Mouse (Mus musculus) midbrain, embryonic 12.5 days (tissue): ENCODE measurements around the gene Slc25a41. TPM values are rescaled to one million over a fixed set of nuclear protein-coding genes. Genes with fewer than 3 reads are reported as not detected.
A peak's percentile ranks its signal among the peaks of the same experiment; 100 is the strongest.

Experiments used
- ATAC-seq: fragments of 200-750 bp; cut with Nextera tagmentation; 2 replicates; pipeline ENCODE4 v1.8.0; 2017; ENCODE audit warnings: low read depth, moderate TSS enrichment, moderate library complexity; ENCODE audit not compliant: low FRiP score
- H3K27ac ChIP-seq: fragments of 300-500 bp; sonication (generic); replicated peaks from 2 replicates; pipeline ENCODE4 v1.5.1; 2016; ENCODE audit warnings: mild to moderate bottlenecking
- H3K27me3 ChIP-seq: fragments of 300-500 bp; sonication (generic); 2 replicates; pipeline ENCODE4 v1.6.1; 2016; ENCODE audit warnings: mild to moderate bottlenecking
- H3K36me3 ChIP-seq: fragments of 300-500 bp; sonication (generic); 2 replicates; pipeline ENCODE4 v1.6.1; 2016
- H3K4me1 ChIP-seq: fragments of 300-500 bp; sonication (generic); 2 replicates; pipeline ENCODE4 v1.6.1; 2016
- H3K4me2 ChIP-seq: fragments of 300-500 bp; sonication (generic); replicated peaks from 2 replicates; pipeline ENCODE4 v1.6.1; 2016; ENCODE audit warnings: mild to moderate bottlenecking, moderate library complexity
- H3K4me3 ChIP-seq: fragments of 300-500 bp; sonication (generic); 2 replicates; pipeline ENCODE4 v1.5.1; 2016; ENCODE audit warnings: mild to moderate bottlenecking
- H3K9ac ChIP-seq: fragments of 300-500 bp; sonication (generic); replicated peaks from 2 replicates; pipeline ENCODE4 v1.6.1; 2016; ENCODE audit warnings: mild to moderate bottlenecking, moderate library complexity
- H3K9me3 ChIP-seq: fragments of 300-500 bp; sonication (generic); 2 replicates; pipeline ENCODE4 v1.6.1; 2016; ENCODE audit warnings: mild to moderate bottlenecking
- WGBS: fragments of 180-500 bp; shearing (Covaris S2); methylation state at CpG from one replicate; pipeline ENCODE4 v1.1.7; 2016; 5-methylcytosine and 5-hydroxymethylcytosine counted together
- polyA plus RNA-seq: library from polyadenylated mRNA; unstranded; fragments of >200 nt; fragmentation: Nextera tagmentation; extraction: Ambion mirVana; gene quantifications from 2 replicates; pipeline ENCODE4 v1.2.1, GENCODE M21; 2016

Gene Slc25a41
- 0.19 TPM in 1 of 2 replicates, not detected in the other for polyA plus RNA-seq

GRCm38 (mm10) chr17:57041554-57041953, at the start of gene Slc25a41:
TSS of gene Slc25a41 (minus strand) at chr17:57041654.
- Histone ChIP-seq H3K27me3 (peaks cover 28% of the 10 kb centered on the region), H3K9me3 (no peaks in the 10 kb centered on the region), H3K36me3 (peaks cover 19% of the 10 kb centered on the region), H3K9ac (no peak within 1 kb of the TSS), H3K4me2 (no peak within 1 kb of the TSS), H3K27ac (no peak within 1 kb of the TSS), H3K4me3 (no peak within 1 kb of the TSS), H3K4me1 (no peaks in the 10 kb centered on the region)
- WGBS, result 78% methylated on average over 8 of the region's 8 CpGs
- no peak for ATAC-seq

GRCm38 (mm10) chr17:57087049-57087832, 45.8 kb upstream of the Slc25a41 start, which contains the start of gene Tubb4a:
TSS of gene Tubb4a (minus strand) at chr17:57087782.
- under 1% methylated on average over 31 of the region's 31 CpGs for WGBS
- Histone ChIP-seq H3K4me2 (peak within 1 kb of the TSS; percentile 58), H3K9ac (peak within 1 kb of the TSS; percentile 72), H3K4me3 (peak within 1 kb of the TSS; percentile 59), H3K27me3 (0 out of 2 replicates have a peak, but pooled peaks cover 15% of the 10 kb centered on the region), H3K4me1 (peaks cover 11% of the 10 kb centered on the region), H3K9me3 (no peaks in the 10 kb centered on the region), H3K27ac (peak within 1 kb of the TSS; percentile 83), H3K36me3 (peaks cover 12% of the 10 kb centered on the region; the same call in 1 of the 2 replicates)
- ATAC-seq, result peak; percentile 95

GRCm38 (mm10) chr17:57085970-57086757, 44.7 kb upstream of the Slc25a41 start:
- 94% methylated on average over 11 of the region's 11 CpGs for WGBS
- ATAC-seq, result no peak
- peak overlapping the region; percentile 58 for H3K4me2 ChIP-seq
- H3K9ac ChIP-seq, result no peak overlapping the region
- H3K4me1 ChIP-seq, result peaks cover 11% of the 10 kb centered on the region
- H3K27me3 ChIP-seq, result 0 out of 2 replicates have a peak, but pooled peaks cover 15% of the 10 kb centered on the region
- H3K4me3 ChIP-seq, result peak overlapping the region; percentile 59
- peaks cover 21% of the 10 kb centered on the region for H3K36me3 ChIP-seq
- no peaks in the 10 kb centered on the region for H3K9me3 ChIP-seq
- H3K27ac ChIP-seq, result no peak overlapping the region

GRCm38 (mm10) chr17:57082481-57082880, 41.0 kb upstream of the Slc25a41 start:
- Histone ChIP-seq H3K4me3 (no peak overlapping the region), H3K27ac (no peak overlapping the region), H3K27me3 (0 out of 2 replicates have a peak, but pooled peaks cover under 1% of the 10 kb centered on the region), H3K9me3 (no peaks in the 10 kb centered on the region), H3K4me2 (no peak overlapping the region), H3K4me1 (peaks cover 11% of the 10 kb centered on the region), H3K9ac (no peak overlapping the region), H3K36me3 (peaks cover 39% of the 10 kb centered on the region)
- WGBS, result 89% methylated on average over 5 of the region's 5 CpGs
- ATAC-seq, result no peak

GRCm38 (mm10) chr17:57081234-57081842, 39.9 kb upstream of the Slc25a41 start:
- Histone ChIP-seq H3K4me3 (no peak overlapping the region), H3K27me3 (0 out of 2 replicates have a peak, but pooled peaks cover 4% of the 10 kb centered on the region), H3K4me2 (no peak overlapping the region), H3K9me3 (no peaks in the 10 kb centered on the region), H3K36me3 (peaks cover 39% of the 10 kb centered on the region), H3K9ac (no peak overlapping the region), H3K27ac (no peak overlapping the region), H3K4me1 (peaks cover 5% of the 10 kb centered on the region; the same call in 1 of the 2 replicates)
- ATAC-seq, result no peak
- WGBS, result 94% methylated on average over 31 of the region's 31 CpGs

GRCm38 (mm10) chr17:57079919-57080318, 38.5 kb upstream of the Slc25a41 start:
- H3K27ac ChIP-seq, result no peak overlapping the region
- H3K27me3 ChIP-seq, result 0 out of 2 replicates have a peak, but pooled peaks cover 4% of the 10 kb centered on the region
- 68% methylated on average over 3 of the region's 3 CpGs for WGBS
- peaks cover 35% of the 10 kb centered on the region for H3K36me3 ChIP-seq
- H3K4me3 ChIP-seq, result no peak overlapping the region
- no peaks in the 10 kb centered on the region for H3K9me3 ChIP-seq
- no peaks in the 10 kb centered on the region; the same call in 1 of the 2 replicates for H3K4me1 ChIP-seq
- H3K4me2 ChIP-seq, result no peak overlapping the region
- H3K9ac ChIP-seq, result no peak overlapping the region
- no peak for ATAC-seq

- Histone ChIP-seq H3K4me2 (no peak within 1 kb of the TSS), H3K4me3 (no peak within 1 kb of the TSS), H3K4me1 (no peaks in the 10 kb centered on the region; the same call in 1 of the 2 replicates), H3K27me3 (0 out of 2 replicates have a peak, but pooled peaks cover 4% of the 10 kb centered on the region), H3K27ac (no peak within 1 kb of the TSS), H3K9ac (no peak within 1 kb of the TSS), H3K9me3 (no peaks in the 10 kb centered on the region), H3K36me3 (peaks cover 31% of the 10 kb centered on the region)
- no peak for ATAC-seq
- WGBS, result 52% methylated on average over 6 of the region's 6 CpGs
Observed at GRCm38 (mm10) chr17:57078336-57078735, 36.9 kb upstream of the Slc25a41 start, which contains the start of gene Dennd1c. TSS of gene Dennd1c (minus strand) at chr17:57078514.

GRCm38 (mm10) chr17:57076916-57077315, 35.5 kb upstream of the Slc25a41 start:
- no peak overlapping the region for H3K9ac ChIP-seq
- H3K27ac ChIP-seq, result no peak overlapping the region
- H3K9me3 ChIP-seq, result no peaks in the 10 kb centered on the region
- no peak overlapping the region for H3K4me2 ChIP-seq
- 73% methylated on average over 3 of the region's 3 CpGs for WGBS
- ATAC-seq, result no peak
- H3K4me3 ChIP-seq, result no peak overlapping the region
- H3K27me3 ChIP-seq, result 0 out of 2 replicates have a peak, but pooled peaks cover 4% of the 10 kb centered on the region
- peaks cover 25% of the 10 kb centered on the region for H3K36me3 ChIP-seq
- no peaks in the 10 kb centered on the region; the same call in 1 of the 2 replicates for H3K4me1 ChIP-seq

- Histone ChIP-seq H3K27me3 (no peaks in the 10 kb centered on the region; the same call in 1 of the 2 replicates), H3K27ac (no peak overlapping the region), H3K4me3 (peak overlapping the region; percentile 20), H3K4me2 (peak overlapping the region; percentile 42), H3K9me3 (no peaks in the 10 kb centered on the region), H3K4me1 (peaks cover 7% of the 10 kb centered on the region; the same call in 1 of the 2 replicates), H3K36me3 (no peaks in the 10 kb centered on the region), H3K9ac (no peak overlapping the region)
- peak; percentile 42; the same call in 1 of the 2 replicates for ATAC-seq
- WGBS, result 3% methylated on average over 11 of the region's 11 CpGs
Observed at GRCm38 (mm10) chr17:57070699-57071098, 29.2 kb upstream of the Slc25a41 start.

GRCm38 (mm10) chr17:57070272-57070671, 28.8 kb upstream of the Slc25a41 start:
- no peak overlapping the region for H3K27ac ChIP-seq
- no peaks in the 10 kb centered on the region for H3K36me3 ChIP-seq
- no peak overlapping the region for H3K9ac ChIP-seq
- peaks cover 7% of the 10 kb centered on the region; the same call in 1 of the 2 replicates for H3K4me1 ChIP-seq
- 11% methylated on average over 9 of the region's 9 CpGs for WGBS
- peak overlapping the region; percentile 42 for H3K4me2 ChIP-seq
- H3K4me3 ChIP-seq, result peak overlapping the region; percentile 20
- peak; percentile 17; the same call in 1 of the 2 replicates for ATAC-seq
- no peaks in the 10 kb centered on the region for H3K9me3 ChIP-seq
- H3K27me3 ChIP-seq, result peaks cover 3% of the 10 kb centered on the region

GRCm38 (mm10) chr17:57066908-57067307, 25.5 kb upstream of the Slc25a41 start:
- ATAC-seq, result no peak
- Histone ChIP-seq H3K4me3 (no peak overlapping the region), H3K36me3 (no peaks in the 10 kb centered on the region), H3K9ac (no peak overlapping the region), H3K4me1 (peaks cover 14% of the 10 kb centered on the region), H3K4me2 (no peak overlapping the region), H3K9me3 (no peaks in the 10 kb centered on the region), H3K27ac (no peak overlapping the region), H3K27me3 (peaks cover 32% of the 10 kb centered on the region)
- WGBS, result 61% methylated on average over 5 of the region's 5 CpGs
